Mouse (Mus musculus) adrenal gland, postnatal 14 days (tissue): ENCODE results near the gene Rnf2. TPM values are rescaled to one million over a fixed set of nuclear protein-coding genes. Genes with fewer than 3 reads are reported as not detected.

Experiments used
- microRNA-seq, 2 experiments: library from miRNA; unstranded; fragments of <30 nt; microRNA quantifications; one replicate each; pipeline ENCODE4 v1.2.0; 2021
- total RNA-seq: library from RNA; stranded (reverse); gene quantifications from 2 replicates; pipeline ENCODE4 v1.2.3, GENCODE M21; 2021

The Rnf2 gene
- total RNA-seq, 1 experiment from 2014 or later, result 55.4 TPM

Small RNA genes lying within 50 kb of the gene (microRNA-seq; reads per million reads assigned to microRNA genes)
- 0 to 0.43 reads per million in 2 experiments for gene Mir7682

Other genes starting within 250 kb of the Rnf2 start
- gene Ivns1abp, start 156.5 kb downstream of the Rnf2 start, total RNA-seq, result 200 and 309 TPM in 2 replicates
- 20.2 and 24.4 TPM in 2 replicates for gene Swt1, start 72.5 kb downstream of the Rnf2 start, total RNA-seq
- gene Trmt1l, start 72.4 kb downstream of the Rnf2 start, total RNA-seq, result 26.9 and 28.9 TPM in 2 replicates
- gene Fam129a, start 70.2 kb upstream of the Rnf2 start, total RNA-seq, result 102 and 121 TPM in 2 replicates